Mouse (Mus musculus) myocyte (in vitro differentiated cells): Measurements from ENCODE around the gene D5Ertd579e. TPM values are rescaled to one million over a fixed set of nuclear protein-coding genes. Genes with fewer than 3 reads are reported as not detected.

Source experiments
- H3K27me3 ChIP-seq: one replicate; pipeline ENCODE4 v1.6.1; 2011; ENCODE audit not compliant: control insufficient read depth, insufficient read depth, insufficient read length
- H3K36me3 ChIP-seq: one replicate; pipeline ENCODE4 v1.6.1; 2011; ENCODE audit not compliant: control insufficient read depth, insufficient read depth
- H3K4me2 ChIP-seq: one replicate; pipeline ENCODE4 v1.6.1; 2011; ENCODE audit warnings: low read depth, control low read depth
- H3K4me3 ChIP-seq: one replicate; pipeline ENCODE4 v1.5.1; 2011; ENCODE audit warnings: mild to moderate bottlenecking, control low read depth, moderate library complexity
- H3K79me2 ChIP-seq: one replicate; pipeline ENCODE4 v1.6.1; 2011; ENCODE audit not compliant: control insufficient read depth, insufficient read depth
- H3ac ChIP-seq: one replicate; pipeline ENCODE4 v1.6.1; 2011; ENCODE audit not compliant: control insufficient read depth, insufficient read length
- CEBPB ChIP-seq: IDR thresholded peaks from 2 replicates; pipeline ENCODE4 v1.6.1; 2011; ENCODE audit warnings: mild to moderate bottlenecking, moderate library complexity; ENCODE audit not compliant: poor library complexity, insufficient read depth, severe bottlenecking
- E2F4 ChIP-seq: IDR thresholded peaks from one replicate; pipeline ENCODE4 v1.6.1; 2011; ENCODE audit warnings: mild to moderate bottlenecking, control low read depth, moderate library complexity; ENCODE audit not compliant: insufficient read depth
- MAX ChIP-seq: IDR thresholded peaks from one replicate; pipeline ENCODE4 v1.6.1; 2011; ENCODE audit warnings: low read depth, mild to moderate bottlenecking, control low read depth
- MYOD1 ChIP-seq, 3 experiments: IDR thresholded peaks; one replicate each; pipeline ENCODE4 v1.6.1; 2011; ENCODE audit warnings: control low read depth in 2 of 3, low read depth in 2 of 3, mild to moderate bottlenecking in 2 of 3, moderate library complexity in 1 of 3; ENCODE audit not compliant: insufficient read length in 2 of 3, control insufficient read depth in 1 of 3
- MYOG ChIP-seq, 3 experiments: IDR thresholded peaks; one replicate each; pipeline ENCODE4 v1.6.1; 2011; ENCODE audit warnings: control low read depth in 2 of 3, low read depth in 2 of 3, mild to moderate bottlenecking in 2 of 3; ENCODE audit not compliant: insufficient read length in 2 of 3, control insufficient read depth in 1 of 3, insufficient read depth in 1 of 3
- POLR2A ChIP-seq: IDR thresholded peaks from one replicate; pipeline ENCODE4 v1.6.1; 2011; ENCODE audit warnings: low read depth, mild to moderate bottlenecking, control low read depth, moderate library complexity; ENCODE audit not compliant: insufficient read length
- POLR2AphosphoS2 ChIP-seq: IDR thresholded peaks from one replicate; pipeline ENCODE4 v1.6.1; 2011; ENCODE audit warnings: low read depth, control low read depth; ENCODE audit not compliant: insufficient read length
- REST ChIP-seq: IDR thresholded peaks from one replicate; pipeline ENCODE4 v1.6.1; 2011; ENCODE audit warnings: mild to moderate bottlenecking, control low read depth, moderate library complexity; ENCODE audit not compliant: insufficient read depth, insufficient read length
- SRF ChIP-seq: IDR thresholded peaks from one replicate; pipeline ENCODE4 v1.6.1; 2011; ENCODE audit warnings: low read depth; ENCODE audit not compliant: control insufficient read depth, insufficient read length
- TCF12 ChIP-seq: IDR thresholded peaks from one replicate; pipeline ENCODE4 v1.6.1; 2011; ENCODE audit warnings: mild to moderate bottlenecking, control low read depth; ENCODE audit not compliant: poor library complexity, insufficient read depth, severe bottlenecking
- TCF3 ChIP-seq: IDR thresholded peaks from one replicate; pipeline ENCODE4 v1.6.1; 2011; ENCODE audit warnings: low read depth, control low read depth; ENCODE audit not compliant: insufficient read length
- USF1 ChIP-seq: IDR thresholded peaks from one replicate; pipeline ENCODE4 v1.6.1; 2011; ENCODE audit warnings: low read depth, mild to moderate bottlenecking, control low read depth, moderate library complexity
- polyA plus RNA-seq: library from polyadenylated mRNA; unstranded; fragments of >200 nt; fragmentation: generic; extraction: Trizol; gene quantifications from one replicate; pipeline ENCODE4 v1.2.1, GENCODE M21; 2012; ENCODE audit warnings: missing spikeins

D5Ertd579e gene
- polyA plus RNA-seq: 12.3 TPM

DNA sequence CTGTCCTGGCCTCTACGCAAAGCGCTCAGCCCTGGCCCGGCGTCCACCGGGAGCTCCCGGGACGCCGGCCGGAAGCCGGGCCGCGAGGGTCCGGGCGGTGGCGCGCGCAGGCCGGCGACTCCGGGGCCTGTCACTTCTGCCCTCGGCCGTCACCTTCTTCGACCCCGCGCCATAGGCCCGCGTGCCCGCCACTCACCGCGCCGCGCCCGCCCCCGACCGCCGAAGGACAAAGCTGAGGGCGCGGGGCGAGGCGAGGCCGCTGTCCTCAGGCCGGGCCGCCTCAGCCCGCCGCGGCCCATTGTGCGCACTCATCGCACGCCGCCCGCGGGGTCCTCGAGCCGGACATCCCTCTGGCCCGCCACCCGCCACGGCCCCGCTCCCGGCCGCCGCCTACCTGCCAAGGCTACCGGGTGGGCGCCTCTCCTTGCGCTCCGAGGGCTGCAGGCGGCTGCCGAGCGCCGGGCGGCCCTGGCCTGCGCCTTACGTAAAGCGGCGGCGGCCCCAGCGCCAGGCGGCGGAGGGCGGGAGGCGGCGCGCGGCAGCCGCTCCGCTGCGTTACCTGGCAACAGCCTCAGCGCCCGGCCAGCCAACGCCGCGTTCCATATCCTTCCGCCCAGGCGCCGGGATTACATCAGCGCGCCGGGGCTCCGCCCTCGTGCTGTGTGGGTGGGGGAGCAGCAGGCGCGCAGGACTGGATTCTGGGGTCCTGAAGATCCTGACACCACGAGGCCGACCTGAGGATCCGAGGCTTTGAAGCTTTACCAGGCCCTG, at the start of gene D5Ertd579e:
TSS of gene D5Ertd579e (minus strand) at position 564 of the 771 bp plus-strand sequence.
- Histone ChIP-seq H3K4me2 (peak within 1 kb of the TSS; percentile 94), H3K36me3 (no peaks in the 10 kb centered on the region), H3ac (peak within 1 kb of the TSS; percentile 70), H3K4me3 (peak within 1 kb of the TSS; percentile 60), H3K79me2 (peaks cover 46% of the 10 kb centered on the region), H3K27me3 (no peaks in the 10 kb centered on the region)
- peak; percentile 67 for TF ChIP-seq POLR2AphosphoS2
- no peak for TF ChIP-seq TCF12
- TF ChIP-seq REST: no peak
- peak; percentile 12 to 77 (median 38) for TF ChIP-seq MYOG (IDR thresholded peaks at IDR 0.05; ENCODE audit: control insufficient read depth in 1 of 3, insufficient read depth in 1 of 3, insufficient read length in 2 of 3, low read depth in 2 of 3)
- TF ChIP-seq E2F4: no peak
- TF ChIP-seq TCF3: peak; percentile 17
- TF ChIP-seq USF1: no peak
- no peak for TF ChIP-seq CEBPB
- no peak for TF ChIP-seq MAX
- TF ChIP-seq SRF: no peak
- peak in 2 of 3 experiments; percentile 2 to 67 for TF ChIP-seq MYOD1 (IDR thresholded peaks at IDR 0.05; ENCODE audit: control insufficient read depth in 1 of 3, insufficient read length in 2 of 3, low read depth in 2 of 3)
- TF ChIP-seq POLR2A: peak; percentile 71

DNA sequence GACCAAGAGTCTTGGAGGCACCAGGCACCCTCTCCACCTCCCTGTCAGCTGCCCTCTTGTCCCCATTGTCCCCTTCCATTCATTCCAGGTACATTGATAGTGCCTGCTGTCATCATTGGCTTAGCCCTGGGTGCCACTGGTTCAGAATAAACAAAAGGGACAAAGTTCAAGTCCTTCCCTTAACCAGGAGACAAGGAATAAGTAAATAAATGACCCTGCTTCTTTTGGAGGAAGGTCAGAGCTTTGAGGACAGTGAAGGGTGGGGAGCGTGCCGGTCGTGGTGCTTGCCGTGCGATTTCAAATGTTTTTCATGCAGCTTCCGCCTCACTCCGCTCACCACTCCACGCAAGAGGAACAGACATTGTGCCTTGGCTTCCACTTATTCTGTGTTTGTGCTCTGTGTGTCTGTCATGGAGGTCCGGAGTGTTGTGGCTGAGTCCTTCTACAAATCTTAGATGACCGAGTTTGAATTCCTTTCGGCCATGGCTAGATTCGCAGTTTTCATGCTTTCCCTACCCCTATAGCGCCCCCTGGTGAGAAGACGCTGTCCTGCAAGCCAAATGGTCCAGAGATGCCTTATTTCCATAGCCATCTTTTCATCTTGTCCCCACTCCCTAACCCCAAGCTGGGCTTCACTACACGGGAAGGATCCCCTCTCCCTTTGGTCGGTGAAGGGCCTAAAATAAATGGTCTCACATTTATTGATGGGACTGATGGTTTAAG, 46.5 kb upstream of the D5Ertd579e start:
- Histone ChIP-seq H3K27me3 (no peaks in the 10 kb centered on the region), H3K4me2 (no peak overlapping the region), H3K4me3 (no peak overlapping the region), H3ac (no peak overlapping the region), H3K36me3 (no peaks in the 10 kb centered on the region), H3K79me2 (peaks cover 4% of the 10 kb centered on the region)
- TF ChIP-seq TCF3: no peak
- TF ChIP-seq MAX: no peak
- no peak for TF ChIP-seq E2F4
- no peak for TF ChIP-seq REST
- no peak for TF ChIP-seq MYOD1 (IDR thresholded peaks at IDR 0.05; ENCODE audit: control insufficient read depth in 1 of 3, insufficient read length in 2 of 3, low read depth in 2 of 3)
- no peak for TF ChIP-seq POLR2A
- no peak for TF ChIP-seq MYOG (IDR thresholded peaks at IDR 0.05; ENCODE audit: control insufficient read depth in 1 of 3, insufficient read depth in 1 of 3, insufficient read length in 2 of 3, low read depth in 2 of 3)
- no peak for TF ChIP-seq CEBPB
- no peak for TF ChIP-seq SRF
- no peak for TF ChIP-seq TCF12
- no peak for TF ChIP-seq USF1
- TF ChIP-seq POLR2AphosphoS2: no peak

GRCm38 (mm10) chr5:36739829-36740228, 44.0 kb upstream of the D5Ertd579e start:
- H3K4me3 ChIP-seq: no peak overlapping the region
- H3K36me3 ChIP-seq: no peaks in the 10 kb centered on the region
- no peak overlapping the region for H3ac ChIP-seq
- no peaks in the 10 kb centered on the region for H3K27me3 ChIP-seq
- no peaks in the 10 kb centered on the region for H3K79me2 ChIP-seq
- H3K4me2 ChIP-seq: no peak overlapping the region
- no peak for TF ChIP-seq USF1
- no peak for TF ChIP-seq POLR2A
- no peak for TF ChIP-seq E2F4
- TF ChIP-seq CEBPB: no peak
- no peak for TF ChIP-seq MAX
- TF ChIP-seq TCF3: no peak
- TF ChIP-seq TCF12: no peak
- no peak for TF ChIP-seq MYOD1 (IDR thresholded peaks at IDR 0.05; ENCODE audit: control insufficient read depth in 1 of 3, insufficient read length in 2 of 3, low read depth in 2 of 3)
- TF ChIP-seq REST: no peak
- TF ChIP-seq SRF: no peak
- TF ChIP-seq POLR2AphosphoS2: no peak
- TF ChIP-seq MYOG (IDR thresholded peaks at IDR 0.05; ENCODE audit: control insufficient read depth in 1 of 3, insufficient read depth in 1 of 3, insufficient read length in 2 of 3, low read depth in 2 of 3): no peak

- no peaks in the 10 kb centered on the region for H3K79me2 ChIP-seq
- no peaks in the 10 kb centered on the region for H3K27me3 ChIP-seq
- no peak overlapping the region for H3K4me2 ChIP-seq
- no peak overlapping the region for H3ac ChIP-seq
- TF ChIP-seq MYOD1 (IDR thresholded peaks at IDR 0.05; ENCODE audit: control insufficient read depth in 1 of 3, insufficient read length in 2 of 3, low read depth in 2 of 3) (peak; percentile 66 to 94 (median 89)), POLR2AphosphoS2 (no peak), E2F4 (no peak), REST (peak; percentile 41), MYOG (IDR thresholded peaks at IDR 0.05; ENCODE audit: control insufficient read depth in 1 of 3, insufficient read depth in 1 of 3, insufficient read length in 2 of 3, low read depth in 2 of 3) (peak in 2 of 3 experiments; percentile 32 to 74), MAX (no peak)
- H3K4me3 ChIP-seq: no peak overlapping the region
- H3K36me3 ChIP-seq: no peaks in the 10 kb centered on the region
Measured at GRCm38 (mm10) chr5:36738799-36739615, 43.2 kb upstream of the D5Ertd579e start.
